Mouse (Mus musculus): Measurements from ENCODE around the gene Pcbp2. TPM values are rescaled to one million over a fixed set of nuclear protein-coding genes. Genes with fewer than 3 reads are reported as not detected.

Pcbp2 gene
- total RNA-seq, 2 experiments from 2014 or later: 350 to 411 TPM

DNA sequence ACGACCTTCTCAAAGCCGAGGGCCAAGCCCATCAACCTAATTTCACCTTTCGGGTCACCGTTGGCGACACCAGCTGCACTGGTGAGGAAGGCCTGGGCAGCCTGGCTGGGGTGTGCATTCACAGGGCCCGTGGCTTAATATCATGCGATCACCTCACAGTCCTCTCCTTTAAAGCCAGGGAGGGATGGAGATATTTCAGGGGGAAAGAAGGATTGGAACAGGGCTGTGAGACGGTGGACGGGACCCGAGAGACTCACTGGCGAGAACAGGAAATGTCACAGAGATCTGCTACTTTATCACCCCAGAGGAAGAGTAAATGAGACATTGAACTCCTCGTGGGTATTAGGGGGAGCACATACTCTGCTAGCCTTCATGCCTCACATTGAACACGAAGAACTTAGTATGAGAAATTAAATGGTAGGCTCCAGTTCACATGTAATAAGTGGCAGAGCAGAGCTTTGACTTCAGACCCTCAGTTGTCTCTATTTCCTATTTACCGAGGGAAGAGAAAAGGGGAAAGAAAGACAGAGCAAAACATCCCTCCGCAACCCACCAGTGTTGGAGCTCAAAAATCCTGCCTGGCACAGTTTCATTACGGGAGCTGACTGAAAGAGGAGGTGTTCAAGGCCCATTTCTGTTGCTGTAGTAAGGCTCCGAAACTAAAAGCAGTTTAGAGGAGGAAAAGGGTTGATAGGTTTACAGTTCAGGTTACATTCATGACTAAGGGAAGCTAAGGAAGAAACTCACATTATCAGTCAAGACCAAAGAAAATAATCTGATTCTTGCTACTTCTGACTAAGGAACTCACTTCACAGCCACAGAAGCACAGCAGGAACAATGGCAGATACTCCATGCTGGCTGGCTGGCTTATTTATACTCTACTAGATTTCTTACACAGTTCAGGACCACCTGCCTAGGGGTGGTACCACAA, 49.1 kb downstream of the Pcbp2 start:
- DNase-seq: no peak
- intact Hi-C loops (cut with DNase I): no loop called here

DNA sequence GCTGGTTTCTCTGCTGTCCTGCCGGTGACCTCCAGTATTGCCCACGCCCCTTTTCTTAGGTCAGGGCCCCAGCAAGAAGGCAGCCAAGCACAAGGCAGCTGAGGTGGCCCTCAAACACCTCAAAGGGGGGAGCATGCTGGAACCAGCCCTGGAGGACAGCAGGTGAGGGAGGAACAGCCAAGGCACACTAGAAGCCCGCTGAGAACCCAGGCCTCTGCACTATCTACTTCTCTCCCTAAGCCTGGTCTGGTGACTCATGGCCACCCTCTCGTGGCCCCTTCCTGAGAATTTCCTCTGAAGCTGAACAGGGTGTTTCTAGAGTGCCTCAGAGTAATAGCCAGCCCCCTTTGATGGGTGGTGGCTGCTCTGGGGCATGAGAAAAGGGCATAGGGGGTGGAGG, 50.1 kb downstream of the Pcbp2 start:
- intact Hi-C loops (cut with DNase I): no loop called here

DNA sequence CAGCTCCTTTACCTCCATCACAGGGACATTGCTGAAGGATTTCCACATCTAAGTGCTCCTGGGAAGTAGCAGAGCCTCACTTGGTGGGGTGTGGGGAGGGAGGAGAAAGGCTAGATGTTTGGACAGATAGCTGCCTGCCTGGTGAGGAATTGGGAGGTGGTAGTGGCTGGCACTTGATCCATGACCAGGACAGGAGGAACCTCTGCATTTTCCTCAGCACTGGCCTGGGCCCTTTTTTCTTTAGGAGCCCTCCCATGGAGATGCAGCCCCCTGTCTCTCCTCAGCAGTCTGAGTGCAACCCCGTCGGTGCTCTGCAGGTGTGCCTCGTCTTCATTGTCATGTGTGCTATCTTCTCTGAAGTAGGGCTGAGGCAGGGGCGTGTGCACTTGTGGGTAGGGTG, 51.1 kb downstream of the Pcbp2 start:
- DNase-seq: no peak
- intact Hi-C loops (cut with DNase I): no loop called here

More for the DNA sequence above, 50.1 kb downstream of the Pcbp2 start:
- DNase-seq: no peak

DNA sequence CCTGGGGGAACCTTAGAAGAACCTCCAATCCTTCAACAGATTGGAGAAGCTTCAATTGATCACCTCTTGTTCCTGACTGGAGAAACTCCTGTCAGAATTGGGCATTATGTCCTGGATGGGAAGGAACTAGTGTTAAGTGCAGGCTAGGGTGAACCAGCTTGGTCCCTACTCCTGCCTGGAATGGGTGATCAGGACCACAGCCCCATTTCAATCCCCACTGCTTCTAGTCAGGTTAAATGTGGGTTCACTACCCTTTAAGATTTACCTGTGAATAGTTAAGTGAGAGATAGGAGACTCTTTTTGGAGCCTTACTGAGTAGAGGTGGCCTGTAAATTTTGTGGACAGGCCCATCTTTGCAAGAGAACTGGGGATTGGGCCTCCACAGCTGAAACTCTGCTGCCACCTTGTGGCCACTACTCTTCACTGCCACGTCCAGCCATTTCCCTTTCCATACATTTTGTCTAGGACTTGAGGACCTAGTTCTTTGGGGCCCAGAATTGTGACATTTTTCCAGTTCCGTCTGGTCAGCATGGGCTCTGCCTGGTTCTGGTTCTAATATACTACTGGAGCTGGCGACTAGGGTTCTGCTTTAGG, 54.6 kb downstream of the Pcbp2 start, which contains the start of gene Npff:
Gene Npff (minus strand): TSS at position 51 of the 594 bp plus-strand sequence.
- peak in 1 of 2 experiments; percentile 65 for DNase-seq

DNA sequence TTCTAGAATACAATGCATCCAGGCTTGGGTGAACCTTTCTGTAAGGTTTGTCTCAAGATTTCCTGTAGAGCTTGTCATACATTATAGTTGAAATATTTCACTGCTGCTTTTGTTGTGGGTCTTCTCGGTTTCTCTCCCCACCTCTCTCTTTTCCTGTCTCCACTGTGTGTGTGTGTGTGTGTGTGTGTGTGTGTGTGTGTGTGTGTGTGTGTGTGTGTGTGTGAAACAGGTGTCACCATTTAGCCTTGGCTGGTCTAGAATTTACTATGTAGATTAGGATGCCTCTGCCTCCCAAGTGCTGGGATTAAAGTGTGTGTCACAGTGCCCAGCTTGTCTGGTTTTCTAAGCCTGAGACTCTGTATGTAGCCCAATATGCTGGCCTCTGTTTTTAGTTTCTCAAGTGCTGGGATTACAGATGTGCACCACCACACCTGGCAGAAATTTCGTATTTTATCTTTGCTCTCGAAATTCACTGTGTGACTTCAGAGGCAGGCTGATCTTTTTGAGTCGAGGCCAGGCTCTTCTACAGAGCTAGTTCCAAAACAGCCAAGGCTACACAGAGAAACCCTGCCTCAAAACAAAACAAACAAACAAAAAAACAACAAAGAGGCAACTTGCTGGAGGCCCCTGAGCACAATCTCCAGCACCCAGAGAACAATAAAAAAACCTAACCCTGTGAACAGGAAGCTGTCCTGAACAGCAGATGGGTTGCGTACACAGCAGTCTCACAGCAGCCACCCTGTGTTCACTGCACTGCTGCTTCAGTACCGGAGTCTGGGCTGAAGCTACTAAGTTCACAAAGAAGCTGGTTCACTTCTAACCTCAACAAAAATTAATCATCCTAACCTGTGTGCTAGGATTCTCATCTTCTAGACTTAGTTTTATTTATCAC, 56.0 kb downstream of the Pcbp2 start:
- intact Hi-C loops (cut with DNase I): loop anchor here (5.0 kb wide), 1 partner anchor 81 kb away; no protein-coding TSS in a partner anchor
- no peak for DNase-seq

More for the DNA sequence above, 54.6 kb downstream of the Pcbp2 start, which contains the start of gene Npff:
- intact Hi-C loops (cut with DNase I): loop anchor here (5.0 kb wide), 1 partner anchor 82 kb away; no protein-coding TSS in a partner anchor

DNA sequence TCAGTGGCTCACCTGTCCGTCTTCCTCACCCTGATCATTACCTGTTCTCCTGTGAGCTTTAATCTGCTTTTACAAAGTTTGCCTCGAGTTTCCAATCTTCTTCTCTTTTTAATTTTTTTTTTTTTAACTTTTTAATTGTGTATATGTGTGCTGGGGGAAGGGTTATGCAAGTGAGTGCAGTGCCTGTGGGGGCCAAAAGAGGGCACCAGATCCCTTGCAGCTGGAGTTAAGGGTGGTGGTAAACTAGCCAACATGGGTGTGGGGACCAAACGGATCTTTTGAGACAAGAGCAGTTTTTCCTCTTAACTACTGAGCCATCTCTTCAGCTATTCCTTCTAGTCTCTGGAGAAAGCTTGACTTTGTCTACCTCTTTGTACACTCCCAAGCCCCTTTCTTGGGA, 57.6 kb downstream of the Pcbp2 start:
- intact Hi-C loops (cut with DNase I): loop anchor here (5.0 kb wide), 1 partner anchor 79 kb away; no protein-coding TSS in a partner anchor
- DNase-seq: no peak

DNA sequence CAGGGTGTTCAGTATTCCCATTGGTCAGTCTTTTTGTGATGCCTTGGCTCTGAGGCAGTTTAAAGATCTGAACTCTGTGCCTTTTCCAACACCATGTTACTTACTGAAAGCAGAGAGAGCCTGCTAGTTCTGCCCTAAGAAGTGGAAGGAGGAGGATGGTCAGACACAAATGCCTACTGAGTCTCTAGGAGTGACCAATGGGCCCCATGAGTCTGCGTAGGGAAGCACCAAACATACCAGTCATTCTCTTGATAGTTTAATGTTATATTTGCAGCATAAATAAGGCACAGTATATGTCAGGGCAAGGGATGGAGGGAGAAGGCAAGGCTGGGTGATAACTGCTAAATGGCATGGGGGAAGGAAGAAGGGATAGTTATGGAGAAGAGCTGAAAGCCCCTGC, 58.1 kb downstream of the Pcbp2 start:
- intact Hi-C loops (cut with DNase I): loop anchor here (5.0 kb wide), 1 partner anchor 79 kb away; no protein-coding TSS in a partner anchor
- DNase-seq: no peak

DNA sequence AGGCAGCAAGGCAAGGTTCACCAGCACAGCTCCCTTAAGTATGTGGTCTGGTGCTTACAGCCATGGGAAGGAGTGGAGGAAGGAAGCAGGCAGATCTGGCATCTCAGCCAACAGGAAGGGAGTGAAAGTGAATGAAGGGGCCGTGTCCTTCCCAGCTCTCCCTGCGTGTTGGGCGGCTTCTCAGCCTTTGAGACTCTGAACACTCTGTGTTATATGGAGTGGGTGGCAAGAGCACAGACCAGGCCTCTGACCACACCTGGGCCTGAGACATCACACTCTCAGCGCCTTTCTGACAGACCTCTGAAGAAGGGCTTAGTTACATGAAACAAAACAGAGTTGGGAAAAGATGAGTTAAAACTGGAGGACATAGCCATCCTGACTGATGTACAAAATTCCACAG, 60.2 kb downstream of the Pcbp2 start:
- intact Hi-C loops (cut with DNase I): no loop called here
- DNase-seq: no peak

DNA sequence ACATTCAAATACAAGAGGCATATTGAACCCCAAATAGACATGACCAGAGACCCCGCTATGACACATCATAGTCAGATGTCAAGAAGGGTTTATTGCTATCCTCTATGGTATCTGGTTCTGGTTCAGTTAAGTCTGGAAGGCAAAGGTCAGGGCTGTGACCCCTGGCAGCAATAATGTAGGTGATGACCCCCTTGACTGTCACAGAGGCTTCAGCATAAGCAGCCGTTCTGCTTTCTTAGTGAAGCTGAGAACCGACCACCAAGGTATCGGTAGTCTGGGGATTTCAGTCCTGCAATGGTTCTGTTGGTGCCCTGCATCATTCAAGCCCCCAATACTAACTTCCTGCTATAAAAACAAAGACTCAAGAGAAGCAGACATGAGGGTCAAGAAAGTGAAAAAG, 61.2 kb downstream of the Pcbp2 start:
- intact Hi-C loops (cut with DNase I): no loop called here
- DNase-seq: no peak

DNA sequence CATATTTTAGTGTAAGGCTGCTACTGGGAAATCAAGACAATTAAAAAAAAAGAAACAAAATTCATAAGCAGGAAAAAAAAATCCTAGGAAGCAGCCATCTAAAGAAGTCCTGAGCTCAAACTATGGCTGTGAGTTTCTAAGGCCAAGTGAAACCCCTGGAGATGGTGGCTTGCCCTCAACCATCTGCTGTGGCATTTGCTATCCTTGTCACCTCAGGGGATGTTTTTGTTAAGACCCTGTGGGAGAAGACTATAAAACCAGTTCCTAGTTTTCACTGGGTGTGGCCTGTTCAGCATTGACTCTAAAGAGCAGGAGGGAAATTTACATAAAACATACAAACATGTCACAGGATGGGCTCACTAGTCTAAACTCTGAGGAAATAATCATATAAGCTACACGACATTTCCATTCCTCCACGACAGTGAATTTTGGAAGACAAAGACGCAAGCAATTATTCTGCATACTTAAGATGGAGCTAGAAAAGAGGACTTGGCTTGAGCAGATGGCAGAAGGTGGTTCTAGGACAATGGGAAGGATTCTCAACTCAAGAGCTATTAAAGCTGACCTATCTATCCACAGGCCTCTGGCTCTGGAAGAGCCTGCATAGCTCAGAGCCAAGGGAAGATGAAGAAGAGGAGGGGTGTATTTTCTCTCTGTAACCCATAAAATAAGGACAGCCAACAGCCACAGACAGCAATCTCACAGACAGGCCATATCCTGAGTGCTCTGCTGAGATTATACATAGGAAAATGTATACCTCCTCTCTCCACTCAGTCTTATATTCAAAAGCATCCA, 62.0 kb downstream of the Pcbp2 start:
- no peak for DNase-seq
- intact Hi-C loops (cut with DNase I): no loop called here

DNA sequence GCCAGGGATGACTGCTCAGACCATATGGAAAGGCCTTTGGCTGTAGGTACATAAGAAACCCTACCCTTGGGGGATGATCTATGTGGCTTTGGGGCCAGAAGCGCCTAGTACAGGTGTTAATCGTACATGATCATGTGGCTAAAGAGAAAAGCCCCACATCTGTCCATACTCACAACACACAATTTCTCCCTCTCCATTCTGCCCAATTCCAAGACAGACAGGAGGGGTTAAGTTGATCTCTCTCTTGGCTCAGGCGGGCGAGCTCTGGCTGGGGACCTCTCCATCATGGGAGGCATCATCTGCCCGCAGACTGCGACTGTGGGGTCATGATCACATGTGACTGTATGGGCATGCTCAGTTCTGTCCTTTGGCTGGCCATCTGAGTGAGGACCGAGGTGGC, 63.6 kb downstream of the Pcbp2 start:
- intact Hi-C loops (cut with DNase I): no loop called here

DNA sequence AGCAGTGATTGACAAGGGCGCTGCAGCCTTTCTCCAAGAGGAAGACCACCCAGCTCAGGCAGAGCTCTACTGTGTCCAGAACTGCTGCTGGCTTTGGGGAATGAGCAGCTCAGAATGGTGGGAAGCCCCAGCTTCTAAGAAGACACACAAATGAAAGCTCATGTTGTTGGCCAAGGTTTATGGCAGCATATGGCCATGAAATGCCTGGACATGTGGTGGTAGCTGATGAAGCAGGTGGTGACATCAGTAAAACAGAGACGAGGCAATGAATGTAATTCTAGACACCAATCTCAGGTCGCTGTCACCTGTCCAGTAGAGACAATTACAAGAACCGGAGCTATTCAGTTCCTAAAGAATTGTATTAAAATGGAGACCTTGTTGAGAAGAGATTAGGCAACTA, 74.5 kb downstream of the Pcbp2 start:
- DNase-seq: no peak
- intact Hi-C loops (cut with DNase I): loop anchor here (5.0 kb wide), 1 partner anchor 122 kb away; no protein-coding TSS in a partner anchor

More for the DNA sequence above, 63.6 kb downstream of the Pcbp2 start:
- no peak for DNase-seq

DNA sequence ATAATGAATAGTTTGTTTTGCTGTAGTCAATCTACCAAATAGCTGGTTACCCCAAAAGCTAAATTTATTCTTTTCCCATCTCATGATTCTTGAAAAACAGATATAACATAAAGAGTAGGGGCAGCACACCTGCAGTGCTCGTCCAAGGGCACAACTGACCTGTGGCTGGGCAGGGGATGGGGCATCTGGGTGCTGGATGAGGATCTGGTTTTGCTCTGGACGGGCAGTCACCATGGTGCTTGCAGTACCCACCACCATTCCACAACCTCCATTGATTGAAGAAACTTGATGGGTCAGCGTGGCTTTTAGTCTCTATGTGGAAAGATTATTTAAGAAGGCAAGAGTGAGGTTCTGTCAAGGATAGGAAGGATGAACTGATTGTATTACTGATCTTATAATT, 75.9 kb downstream of the Pcbp2 start:
- DNase-seq: no peak
- intact Hi-C loops (cut with DNase I): loop anchor here (5.0 kb wide), 1 partner anchor 121 kb away; no protein-coding TSS in a partner anchor

DNA sequence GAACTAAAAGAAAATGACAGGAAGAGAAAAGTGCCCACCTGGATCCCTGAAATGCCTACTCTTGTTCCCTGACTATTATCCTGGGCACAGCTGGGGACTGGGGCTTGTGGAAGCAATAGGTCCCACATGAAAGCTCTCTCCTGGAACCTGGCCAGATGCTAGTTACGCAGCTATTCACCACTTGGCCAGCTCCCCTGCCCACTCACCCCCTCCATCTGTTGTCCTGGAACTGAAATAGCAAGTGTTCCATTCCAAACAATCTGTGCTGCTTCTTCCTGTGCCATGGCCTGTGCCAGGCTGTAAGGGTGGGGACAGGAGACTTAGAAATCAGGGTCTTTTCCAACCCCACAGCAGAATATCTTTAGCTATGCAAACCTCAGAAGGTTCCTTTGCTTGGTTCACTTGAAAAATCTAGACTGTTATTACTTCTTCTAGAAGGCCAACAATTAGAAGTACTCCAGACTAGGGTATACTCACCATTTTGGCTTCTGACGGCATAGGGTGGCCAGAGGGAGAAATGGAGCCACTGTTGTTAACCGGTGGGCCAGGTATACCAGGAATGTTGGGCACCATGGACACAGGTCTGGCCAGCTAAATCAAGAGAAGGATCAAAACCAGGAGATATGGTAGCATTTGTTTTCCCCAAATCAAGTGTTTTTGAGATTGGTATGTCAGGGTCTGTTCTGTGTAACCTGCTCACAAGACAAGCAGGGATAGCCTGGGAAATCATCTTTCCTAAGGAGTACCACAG, 76.5 kb downstream of the Pcbp2 start:
- DNase-seq: peak in 1 of 2 experiments; percentile 19
- intact Hi-C loops (cut with DNase I): loop anchor here (5.0 kb wide), 1 partner anchor 120 kb away; no protein-coding TSS in a partner anchor

DNA sequence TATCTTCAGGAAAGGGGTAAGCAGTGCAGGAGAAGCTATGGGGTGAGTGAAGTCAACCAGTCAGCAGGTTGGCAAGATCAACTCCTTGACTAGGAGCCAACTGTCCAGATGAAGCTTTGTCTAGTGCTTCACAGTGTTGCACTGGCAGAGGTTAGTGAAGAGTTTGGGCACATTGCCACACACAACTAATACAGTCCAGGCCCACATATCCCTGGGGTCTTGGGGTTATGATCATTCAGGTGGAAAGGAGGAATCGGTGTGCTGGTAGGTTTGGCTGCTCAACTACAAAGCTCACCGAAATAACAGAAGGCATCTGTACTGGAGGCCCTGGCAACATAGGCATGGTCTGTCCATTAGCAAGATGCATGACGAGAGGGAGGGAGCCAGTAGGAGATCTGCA, 77.1 kb downstream of the Pcbp2 start:
- DNase-seq: no peak
- intact Hi-C loops (cut with DNase I): loop anchor here (5.0 kb wide), 1 partner anchor 120 kb away; no protein-coding TSS in a partner anchor

Measured in gastrocnemius, postnatal 36 days (tissue).